Comparison of ENCODE assay signal across 8 mouse cellular contexts in the genomic region with DNA sequence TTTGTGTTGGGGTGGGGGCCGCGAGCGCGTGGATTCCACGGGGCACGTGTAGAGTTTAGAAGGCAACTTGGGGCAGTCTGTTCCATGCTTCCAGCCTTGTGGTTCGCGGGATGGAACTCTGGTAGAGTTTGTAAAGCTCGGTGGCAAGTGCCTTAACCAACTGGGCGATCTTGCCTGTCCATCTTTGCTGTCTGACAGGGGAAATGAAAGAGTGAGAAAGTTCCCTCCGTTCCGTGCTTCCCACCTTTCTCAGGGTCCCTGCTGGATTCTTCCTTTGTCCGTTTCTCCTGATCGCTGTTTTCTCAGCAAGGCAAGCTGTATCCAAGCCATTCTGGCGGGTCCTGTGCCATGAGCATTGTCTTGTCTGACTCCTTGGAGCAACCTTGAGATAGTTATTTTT. TPM values are rescaled to one million over a fixed set of nuclear protein-coding genes. Genes with fewer than 3 reads are reported as not detected.
A peak's percentile ranks its signal among the peaks of the same experiment; 100 is the strongest.
DNase-seq lines count a peak whose midpoint lies in the region; ATAC-seq and TF ChIP-seq lines count a peak whose summit lies in the region.

No protein-coding gene starts in this region.

- H3K9ac ChIP-seq in hindbrain, postnatal 0 days (replicated peaks; ENCODE audit: low read length) = peak overlapping the region; percentile 89
- peak overlapping the region; percentile 94 for H3K9ac ChIP-seq in midbrain, postnatal 0 days (replicated peaks; ENCODE audit: low read length, poor library complexity, severe bottlenecking)

- WGBS in hindbrain, postnatal 0 days = 5% methylated on average over 15 of the region's 15 CpGs
- 4% methylated on average over 15 of the region's 15 CpGs for WGBS in midbrain, postnatal 0 days

- intact Hi-C loops in left cerebral cortex, adult 2 months (cut with DNase I) = loop anchor here (5.0 to 10.0 kb wide), 2 partner anchors 456 to 533 kb away; a partner anchor contains a TSS
- intact Hi-C loops in left cerebral cortex, postnatal 14 days (cut with DNase I) = loop anchor here (5.0 kb wide), 1 partner anchor 446 kb away; no protein-coding TSS in a partner anchor

- peaks cover 8% of the 10 kb centered on the region for H3K4me1 ChIP-seq in hindbrain, postnatal 0 days (ENCODE audit: insufficient read depth, low read length)
- H3K4me1 ChIP-seq in midbrain, postnatal 0 days (ENCODE audit: insufficient read depth, low read length) = peaks cover 10% of the 10 kb centered on the region; the same call in 1 of the 2 replicates

- H3K27me3 ChIP-seq in hindbrain, postnatal 0 days (ENCODE audit: insufficient read depth, low read length) = no peaks in the 10 kb centered on the region
- H3K27me3 ChIP-seq in midbrain, postnatal 0 days (ENCODE audit: insufficient read depth, low read length) = no peaks in the 10 kb centered on the region

- peak overlapping the region; percentile 93; the same call in 1 of the 2 replicates for H3K27ac ChIP-seq in left cerebral cortex, adult 2 months
- no peak overlapping the region for H3K27ac ChIP-seq in hindbrain, postnatal 0 days
- H3K27ac ChIP-seq in midbrain, postnatal 0 days (ENCODE audit: low read depth, low read length) = no peak overlapping the region

- H3K9me3 ChIP-seq in hindbrain, postnatal 0 days (ENCODE audit: low read length) = no peaks in the 10 kb centered on the region
- no peaks in the 10 kb centered on the region for H3K9me3 ChIP-seq in midbrain, postnatal 0 days (ENCODE audit: low read length)

- DNase-seq in left cerebral cortex, adult 2 months (ENCODE audit: extremely low spot score in 1 of 2, low spot score in 2 of 2) = no peak
- DNase-seq in left cerebral cortex, postnatal 14 days (ENCODE audit: low spot score in 2 of 2) = no peak
- peak; percentile 58 for DNase-seq in embryo, embryonic 10.5 days (ENCODE audit: low spot score)
- peak; percentile 9 for DNase-seq in hindbrain, postnatal 0 days (ENCODE audit: low spot score)
- DNase-seq in midbrain, postnatal 0 days (ENCODE audit: low spot score) = no peak
- no peak for DNase-seq in cerebellum, adult 9-10 months
- no peak for DNase-seq in natural killer cell, adult 2 months (ENCODE audit: low spot score in 2 of 2)
- no peak for DNase-seq in spleen, postnatal 14 days (ENCODE audit: low spot score in 2 of 2)

- no peak for TF ChIP-seq CTCF in left cerebral cortex, adult 2 months (IDR thresholded peaks at IDR 0.05)
- no peak for TF ChIP-seq CTCF in hindbrain, postnatal 0 days (IDR thresholded peaks at IDR 0.05; ENCODE audit: low read depth)
- TF ChIP-seq CTCF in midbrain, postnatal 0 days (IDR thresholded peaks at IDR 0.05) = no peak

- H3K36me3 ChIP-seq in hindbrain, postnatal 0 days (ENCODE audit: insufficient read depth, low read length) = peaks cover 3% of the 10 kb centered on the region; the same call in 1 of the 2 replicates
- H3K36me3 ChIP-seq in midbrain, postnatal 0 days (ENCODE audit: insufficient read depth, low read length) = peaks cover 2% of the 10 kb centered on the region; the same call in 1 of the 2 replicates

- H3K4me2 ChIP-seq in hindbrain, postnatal 0 days (ENCODE audit: low read depth, low read length) = peak overlapping the region; percentile 93
- H3K4me2 ChIP-seq in midbrain, postnatal 0 days (ENCODE audit: low read depth, low read length, poor library complexity, severe bottlenecking) = peak overlapping the region; percentile 89

- peak overlapping the region; percentile 74 for H3K4me3 ChIP-seq in left cerebral cortex, adult 2 months
- H3K4me3 ChIP-seq in hindbrain, postnatal 0 days (ENCODE audit: low read length) = peak overlapping the region; percentile 93
- peak overlapping the region; percentile 100 for H3K4me3 ChIP-seq in midbrain, postnatal 0 days (ENCODE audit: low read depth, low read length)

- 0 out of 2 replicates have a peak, but pooled peaks have one; percentile 19 for ATAC-seq in hindbrain, postnatal 0 days
- peak; percentile 15; the same call in 1 of the 2 replicates for ATAC-seq in midbrain, postnatal 0 days (ENCODE audit: low FRiP score)

RNA-seq across cellular contexts. Expression of a gene that starts 0.7 kb away (rescaled TPM):
- total RNA-seq in left cerebral cortex, adult 2 months (2021) = 10 to 100 TPM; 38.1 to 45.8 TPM
- total RNA-seq in left cerebral cortex, postnatal 14 days (2021) = 10 to 100 TPM; 23.8 to 26.5 TPM
- total RNA-seq in hindbrain, postnatal 0 days (2014; rRNA removed) = 21.2 and 27.5 TPM in 2 replicates
- 20.0 and 21.3 TPM in 2 replicates for polyA plus RNA-seq in hindbrain, postnatal 0 days (2015; fragmentation: Nextera tagmentation; extraction: Ambion mirVana)
- total RNA-seq in midbrain, postnatal 0 days (2014; rRNA removed) = 15.8 and 23.1 TPM in 2 replicates
- polyA plus RNA-seq in midbrain, postnatal 0 days (2015; fragmentation: Nextera tagmentation; extraction: Ambion mirVana) = 17.1 and 19.3 TPM in 2 replicates

RNA-seq across cellular contexts. Expression of a gene that starts 10.8 kb away (rescaled TPM):
- total RNA-seq in left cerebral cortex, adult 2 months (2021) = under 1 TPM; 0.96 to 0.97 TPM
- total RNA-seq in left cerebral cortex, postnatal 14 days (2021) = under 1 TPM; 0.57 to 0.75 TPM
- total RNA-seq in hindbrain, postnatal 0 days (2014; rRNA removed) = 0.86 and 2.1 TPM in 2 replicates
- polyA plus RNA-seq in hindbrain, postnatal 0 days (2015; fragmentation: Nextera tagmentation; extraction: Ambion mirVana) = 0.32 and 0.33 TPM in 2 replicates
- 1.3 and 3.7 TPM in 2 replicates for total RNA-seq in midbrain, postnatal 0 days (2014; rRNA removed)
- polyA plus RNA-seq in midbrain, postnatal 0 days (2015; fragmentation: Nextera tagmentation; extraction: Ambion mirVana) = 0.39 and 0.43 TPM in 2 replicates

Comparison
In these comparisons a context has a peak if more than half of its experiments do, and no peak if none do; other contexts are left out.
1. DNase-seq: peak in embryo, embryonic 10.5 days (single experiment) and hindbrain, postnatal 0 days (single experiment); none in left cerebral cortex, adult 2 months (0 of 2), left cerebral cortex, postnatal 14 days (0 of 2), midbrain, postnatal 0 days (single experiment), cerebellum, adult 9-10 months (single experiment), natural killer cell, adult 2 months (0 of 2) and spleen, postnatal 14 days (0 of 2).
2. Peak in every context shown above with its lines, with median percentiles within 50 percentile points of each other: H3K4me3 ChIP-seq.